Mouse (Mus musculus) brain, adult 10 weeks (tissue): Measurements from ENCODE around the gene Lrrn3. TPM values are rescaled to one million over a fixed set of nuclear protein-coding genes. Genes with fewer than 3 reads are reported as not detected.

Experiments
- polyA plus RNA-seq: library from polyadenylated mRNA; stranded (reverse); fragments of 350-450 nt; fragmentation: Illumina TruSeq; extraction: RNeasy Lipid Tissue Mini Kit (QIAGEN cat#74804); gene quantifications from one replicate; pipeline ENCODE4 v1.2.3, GENCODE M21; 2015; ENCODE audit warnings: low read depth, low replicate concordance

Lrrn3 gene
- polyA plus RNA-seq: 37.1 TPM

DNA sequence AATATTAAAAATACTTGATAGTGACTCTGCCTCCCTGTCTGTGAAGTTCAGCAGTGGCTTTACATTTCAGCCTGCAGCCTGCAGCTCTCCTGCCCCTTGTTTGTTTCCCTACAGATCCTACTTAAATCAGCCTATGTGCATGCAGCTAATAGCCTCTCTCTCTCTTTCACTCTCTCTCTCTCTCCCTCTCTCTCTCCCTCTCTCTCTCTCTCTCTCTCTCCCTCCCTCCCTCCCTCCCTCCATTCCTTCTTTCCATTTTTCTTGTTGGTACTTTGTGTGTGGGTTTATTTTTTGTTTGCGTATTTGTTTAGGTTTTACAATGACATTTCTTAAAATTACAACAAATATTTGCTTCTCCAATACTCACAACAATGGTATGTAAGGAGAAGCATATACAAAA is at the start of gene Lrrn3:
Lrrn3 (minus strand) TSS at position 101 of the 400 bp plus-strand sequence.

